Mouse (Mus musculus): ENCODE data around the gene 2310061I04Rik.

DNA sequence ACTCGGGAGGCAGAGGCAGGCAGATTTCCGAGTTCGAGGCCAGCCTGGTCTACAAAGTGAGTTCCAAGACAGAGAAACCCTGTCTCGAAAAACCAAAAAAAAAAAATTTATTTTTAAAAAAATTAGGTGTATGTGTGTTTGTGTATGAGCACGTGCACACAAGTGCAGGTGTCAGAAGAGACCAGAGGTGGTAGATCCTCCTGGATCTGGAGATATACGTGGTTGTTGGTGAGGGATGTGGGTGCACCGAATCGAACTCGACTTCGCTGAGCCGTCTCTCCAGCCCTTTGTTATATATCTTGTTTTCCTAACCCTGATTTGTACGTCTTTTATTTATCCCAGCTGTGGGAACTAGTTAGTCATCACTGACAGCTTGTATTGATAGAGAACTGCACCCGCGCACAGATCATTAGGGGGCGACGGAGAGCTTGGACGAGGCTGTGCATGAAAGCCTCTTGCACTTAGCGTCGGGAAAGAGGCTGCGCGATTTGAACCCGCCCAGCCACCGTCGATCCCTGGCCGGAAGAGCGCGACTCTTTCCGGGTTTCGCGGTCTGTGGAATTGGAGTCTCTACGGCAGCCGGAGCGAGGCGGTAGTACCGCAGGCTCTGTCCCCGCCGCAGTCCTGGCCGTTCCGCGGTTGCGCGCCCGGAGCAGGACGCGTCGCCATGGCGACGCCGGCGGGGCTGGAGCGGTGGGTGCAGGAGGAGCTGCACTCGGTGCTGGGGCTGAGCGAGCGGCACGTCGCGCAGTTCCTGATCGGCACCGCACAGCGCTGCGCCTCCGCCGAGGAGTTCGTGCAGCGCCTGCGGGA lies 17.8 kb downstream of the 2310061I04Rik start, which contains the start of gene Dhx16:
- TF ChIP-seq CTCF (IDR thresholded peaks at IDR 0.05; ENCODE audit: low read depth) (peak; percentile 95), EP300 (IDR thresholded peaks at IDR 0.05; ENCODE audit: low read depth) (peak; percentile 53; the same call in 1 of the 2 replicates)

All from liver, postnatal 0 days (tissue).